Mouse (Mus musculus): ENCODE measurements around the gene Snx29.

DNA sequence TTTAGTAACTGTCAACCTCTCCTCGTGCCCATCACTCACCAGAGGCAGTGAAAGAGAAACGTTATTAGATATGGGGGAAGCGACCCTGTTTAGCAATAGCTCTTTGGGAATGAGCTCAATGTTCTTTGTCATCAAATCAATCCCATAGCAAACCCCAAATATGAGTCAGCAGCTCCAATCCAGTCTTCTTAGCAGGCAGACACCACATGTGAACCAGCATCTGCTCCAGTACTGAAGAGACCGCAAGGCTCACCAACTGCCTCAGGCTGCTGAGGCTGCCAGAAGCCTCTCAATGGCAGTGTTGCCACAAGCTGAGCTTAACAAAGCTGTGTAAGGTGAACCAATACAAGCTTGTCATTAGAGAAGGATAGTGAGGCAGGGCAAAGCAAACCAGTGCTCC, 177.4 kb downstream of the Snx29 start:
- no peak for TF ChIP-seq CTCF (IDR thresholded peaks at IDR 0.05; ENCODE audit: control insufficient read depth, insufficient read depth, low read length)
- no peak for TF ChIP-seq POLR2A (IDR thresholded peaks at IDR 0.05; ENCODE audit: borderline replicate concordance, control insufficient read depth, low read depth, low read length)
